Mouse (Mus musculus) granulocyte monocyte progenitor cell, adult 5-6 weeks (primary cell): Measurements from ENCODE around the gene Vmp1. TPM values are rescaled to one million over a fixed set of nuclear protein-coding genes. Genes with fewer than 3 reads are reported as not detected.

Source experiments
- ATAC-seq: replicated peaks from 2 replicates; pipeline ENCODE4 v1.8.0; 2016; ENCODE audit warnings: mild to moderate bottlenecking, moderate TSS enrichment, inconsistent platforms; ENCODE audit not compliant: poor library complexity, severe bottlenecking
- total RNA-seq, 2 experiments: library from RNA; stranded (forward) in 1 of 2; stranded (reverse) in 1 of 2; fragments of 200-712, 200-1000 nt in 1 of 2; fragments of >200 nt in 1 of 2; fragmentation: Nextera tagmentation in 1 of 2; gene quantifications; 2 replicates each; pipeline ENCODE4 v1.2.3; 2014 to 2017

Vmp1 gene
- total RNA-seq, 2 experiments from 2014 or later, result 79.1 to 83.8 TPM

- peak; percentile 33; the same call in 1 of the 2 replicates for ATAC-seq
These were observed 149.3 kb downstream of the Vmp1 start for GRCm38 (mm10) chr11:86534201-86534910.

Other genes starting within 250 kb of the Vmp1 start
- gene Rnft1, start 199.2 kb downstream of the Vmp1 start, total RNA-seq (2014; fragmentation: Nextera tagmentation), result 16.3 and 19.8 TPM in 2 replicates
- 16.1 and 19.4 TPM in 2 replicates for gene Rnft1, start 199.2 kb downstream of the Vmp1 start, total RNA-seq (2017)
- 29.5 and 30.5 TPM in 2 replicates for gene Rps6kb1, start 139.0 kb downstream of the Vmp1 start, total RNA-seq (2014; fragmentation: Nextera tagmentation)
- gene Rps6kb1, start 139.0 kb downstream of the Vmp1 start, total RNA-seq (2017), result 38.2 and 54.1 TPM in 2 replicates
- gene Tubd1, start 138.8 kb downstream of the Vmp1 start, total RNA-seq (2014; fragmentation: Nextera tagmentation), result 10.9 and 12.9 TPM in 2 replicates
- 10.3 and 11.5 TPM in 2 replicates for gene Tubd1, start 138.8 kb downstream of the Vmp1 start, total RNA-seq (2017)
- 21.5 and 27.7 TPM in 2 replicates for gene Ptrh2, start 149 bp upstream of the Vmp1 start, total RNA-seq (2014; fragmentation: Nextera tagmentation)
- gene Ptrh2, start 149 bp upstream of the Vmp1 start, total RNA-seq (2017), result 20.7 and 29.3 TPM in 2 replicates
- 127 and 155 TPM in 2 replicates for gene Cltc, start 73.7 kb upstream of the Vmp1 start, total RNA-seq (2014; fragmentation: Nextera tagmentation)
- gene Cltc, start 73.7 kb upstream of the Vmp1 start, total RNA-seq (2017), result 129 and 145 TPM in 2 replicates
- gene Dhx40, start 123.9 kb upstream of the Vmp1 start, total RNA-seq (2014; fragmentation: Nextera tagmentation), result 16.3 and 19.3 TPM in 2 replicates
- 31.7 and 31.9 TPM in 2 replicates for gene Dhx40, start 123.9 kb upstream of the Vmp1 start, total RNA-seq (2017)